11 mouse cellular contexts compared by ENCODE assay signal in the genomic region with DNA sequence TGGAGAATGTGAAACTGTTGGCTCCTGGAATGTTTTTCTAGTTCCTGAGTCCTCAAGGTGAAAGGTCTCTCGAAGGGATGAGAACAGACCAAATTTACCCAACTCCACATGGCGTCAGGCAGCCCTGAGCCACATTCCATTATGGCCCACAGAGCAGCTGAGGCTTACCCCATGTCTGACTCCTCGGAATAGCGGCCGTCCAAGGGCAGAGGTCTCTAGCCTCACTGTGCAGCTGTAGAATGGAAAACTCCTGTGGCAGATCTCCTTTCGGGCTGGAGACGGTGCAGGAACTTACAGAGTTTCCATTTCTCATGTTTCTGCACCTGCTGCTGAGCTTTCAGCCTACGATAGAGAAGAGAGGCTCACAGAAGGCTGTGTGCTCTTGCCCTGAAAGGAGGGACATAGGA.
DNase-seq lines count a peak whose midpoint lies in the region; TF ChIP-seq lines count a peak whose summit lies in the region.
"Had no signal": no experiment of that assay in that cellular context is flagged by ENCODE, and none has a peak within 500 bp of the region (broad histone marks: within the 10 kb centered on the region; RNA-seq: fewer than 3 reads in every experiment).

No protein-coding gene starts in this region.

- no peaks in the 10 kb centered on the region for H3K9me3 ChIP-seq in CH12.LX (replicated peaks; ENCODE audit: low read length)
- H3K9me3 ChIP-seq: heart, embryonic 15.5 days had no signal

- peaks cover 14 to 44% of the 10 kb centered on the region in 2 experiments for H3K4me1 ChIP-seq in CH12.LX (ENCODE audit: control insufficient read depth in 1 of 2, insufficient read depth in 2 of 2)
- H3K4me1 ChIP-seq in heart, adult 2 months (ENCODE audit: control insufficient read depth, insufficient read depth, low read length), result peaks cover 2% of the 10 kb centered on the region; the same call in 1 of the 2 replicates

- dilution Hi-C loops in CH12.LX (cut with MboI; ENCODE audit: extremely low pct_ligation_motif_present, extremely low pct_unique_long_range_greater_than_20kb, low sequenced_read_pairs), result no loop called here

- H3K4me2 ChIP-seq in CH12.LX (ENCODE audit: insufficient read depth, low read depth, poor library complexity, severe bottlenecking), result no peak overlapping the region; the same call in 1 of the 2 replicates
- H3K4me2 ChIP-seq: heart, embryonic 15.5 days had no signal

- WGBS in heart, adult 2 months, result 72% methylated on average over 8 of the region's 8 CpGs

- no peak overlapping the region for H3K27ac ChIP-seq in CH12.LX (ENCODE audit: insufficient read depth, low read depth)
- H3K27ac ChIP-seq in heart, adult 2 months, result no peak overlapping the region
- H3K27ac ChIP-seq: heart, embryonic 15.5 days had no signal

- in situ Hi-C loops in CH12.LX (cut with MboI; ENCODE audit: low pct_ligation_motif_present, low pct_unique_long_range_greater_than_20kb, low sequenced_read_pairs), result no loop called here

- peak; percentile 18 for DNase-seq in embryo, embryonic 10 days (ENCODE audit: low spot score)
- DNase-seq in embryo, embryonic 10.5 days (ENCODE audit: low spot score), result no peak
- peak; percentile 38 for DNase-seq in CH12.LX (ENCODE audit: extremely low read depth)
- DNase-seq in gastrocnemius, adult 8-10 months (ENCODE audit: low spot score in 2 of 2), result peak; percentile 35 to 66
- DNase-seq in kidney, postnatal 36 days, result peak; percentile 51 to 64
- DNase-seq in heart, adult 2 months, result no peak
- no peak for DNase-seq in spleen, postnatal 14 days (ENCODE audit: low spot score in 2 of 2)
- no peak for DNase-seq in right cerebral cortex, postnatal 36 days (ENCODE audit: low spot score in 2 of 2)
- DNase-seq: cerebellum, postnatal 14 days; thymus, postnatal 25 days had no signal

- TF ChIP-seq POLR2A in CH12.LX (IDR thresholded peaks at IDR 0.05; ENCODE audit: low read depth, low read length), result no peak
- TF ChIP-seq POLR2A in heart, adult 2 months (IDR thresholded peaks at IDR 0.05; ENCODE audit: insufficient read depth, low read depth, low read length), result no peak

- peak; percentile 76 for TF ChIP-seq EP300 in CH12.LX (IDR thresholded peaks at IDR 0.05; ENCODE audit: low read length)
- TF ChIP-seq EP300 in heart, adult 2 months (IDR thresholded peaks at IDR 0.05; ENCODE audit: insufficient read depth, low read depth, low read length), result no peak

- no peak for TF ChIP-seq CTCF in CH12.LX (conservative IDR thresholded peaks at IDR 0.05 in 1 of 2, IDR thresholded peaks at IDR 0.05 in 1 of 2; ENCODE audit: low read depth in 2 of 2, low read length in 2 of 2)
- no peak for TF ChIP-seq CTCF in heart, adult 2 months (IDR thresholded peaks at IDR 0.05)

- H3K4me3 ChIP-seq in CH12.LX (replicated peaks in 1 of 3; ENCODE audit: low read depth in 2 of 3, low read length in 2 of 3, poor library complexity in 1 of 3), result no peak overlapping the region
- H3K4me3 ChIP-seq in heart, adult 2 months, result no peak overlapping the region
- H3K4me3 ChIP-seq: heart, embryonic 15.5 days had no signal

- no peaks in the 10 kb centered on the region for H3K36me3 ChIP-seq in CH12.LX (replicated peaks in 1 of 2; ENCODE audit: control insufficient read depth in 1 of 2, insufficient read depth in 1 of 2, low read length in 1 of 2)
- H3K36me3 ChIP-seq in heart, adult 2 months (ENCODE audit: control insufficient read depth, insufficient read depth, low read length), result no peaks in the 10 kb centered on the region
- H3K36me3 ChIP-seq: heart, embryonic 15.5 days had no signal

- intact Hi-C loops in heart, adult 2 months (cut with DNase I), result no loop called here

- H3K27me3 ChIP-seq in CH12.LX (replicated peaks), result no peaks in the 10 kb centered on the region
- H3K27me3 ChIP-seq in heart, adult 2 months (ENCODE audit: control insufficient read depth, insufficient read depth, low read length), result no peaks in the 10 kb centered on the region
- H3K27me3 ChIP-seq: heart, embryonic 15.5 days had no signal

- TF ChIP-seq RAD21 in CH12.LX (IDR thresholded peaks at IDR 0.05; ENCODE audit: low read depth, low read length), result no peak; the same call in 1 of the 2 replicates

- no peak overlapping the region for H3K9ac ChIP-seq in CH12.LX (ENCODE audit: insufficient read depth, low read depth)
- H3K9ac ChIP-seq in heart, adult 2 months (ENCODE audit: low read depth, low read length), result no peak overlapping the region
- H3K9ac ChIP-seq: heart, embryonic 15.5 days had no signal

- H3K79me2 ChIP-seq in CH12.LX (replicated peaks; ENCODE audit: control insufficient read depth, extremely low read depth, insufficient read depth, poor library complexity, severe bottlenecking), result no peaks in the 10 kb centered on the region
- H3K79me2 ChIP-seq in heart, adult 2 months (replicated peaks; ENCODE audit: control insufficient read depth, insufficient read depth, low read length), result no peaks in the 10 kb centered on the region

TF ChIP-seq in CH12.LX, 34 proteins besides CTCF, POLR2A, EP300 and RAD21:
- no peak for TF ChIP-seq SIN3A (IDR thresholded peaks at IDR 0.05; ENCODE audit: low read length)
- TF ChIP-seq GABPA (IDR thresholded peaks at IDR 0.05; ENCODE audit: insufficient replicate concordance, low read depth, low read length), result no peak
- no peak for TF ChIP-seq JUN (IDR thresholded peaks at IDR 0.05; ENCODE audit: insufficient read depth, low read depth, low read length)
- peak; percentile 78 for TF ChIP-seq TCF12 (IDR thresholded peaks at IDR 0.05; ENCODE audit: low read depth, low read length)
- no peak for TF ChIP-seq ZMIZ1 (IDR thresholded peaks at IDR 0.05; ENCODE audit: low read depth, low read length)
- no peak for TF ChIP-seq ZC3H11A (IDR thresholded peaks at IDR 0.05; ENCODE audit: low read depth, low read length)
- TF ChIP-seq USF1 (IDR thresholded peaks at IDR 0.05; ENCODE audit: low read depth, low read length), result no peak
- TF ChIP-seq NELFE (IDR thresholded peaks at IDR 0.05; ENCODE audit: low read depth, low read length), result no peak
- no peak for TF ChIP-seq BHLHE40 (IDR thresholded peaks at IDR 0.05; ENCODE audit: low read depth, low read length)
- TF ChIP-seq ETS1 (conservative IDR thresholded peaks at IDR 0.05; ENCODE audit: low read depth, low read length), result peak; percentile 29; the same call in 1 of the 2 replicates
- no peak for TF ChIP-seq PAX5 (IDR thresholded peaks at IDR 0.05; ENCODE audit: low read length)
- no peak for TF ChIP-seq JUND (conservative IDR thresholded peaks at IDR 0.05; ENCODE audit: low read depth, low read length)
- no peak for TF ChIP-seq SMC3 (IDR thresholded peaks at IDR 0.05; ENCODE audit: low read depth, low read length)
- TF ChIP-seq CHD1 (IDR thresholded peaks at IDR 0.05; ENCODE audit: low read depth, low read length), result no peak
- no peak for TF ChIP-seq MYC (IDR thresholded peaks at IDR 0.05; ENCODE audit: low read depth, low read length)
- TF ChIP-seq NRF1 (IDR thresholded peaks at IDR 0.05; ENCODE audit: low read depth, low read length), result no peak
- no peak for TF ChIP-seq ZNF384 (IDR thresholded peaks at IDR 0.05; ENCODE audit: low read depth, low read length)
- TF ChIP-seq MAFK (IDR thresholded peaks at IDR 0.05; ENCODE audit: insufficient replicate concordance, low read length), result no peak
- TF ChIP-seq MAZ (IDR thresholded peaks at IDR 0.05; ENCODE audit: low read depth, low read length), result no peak
- TF ChIP-seq UBTF (IDR thresholded peaks at IDR 0.05; ENCODE audit: low read depth, low read length), result no peak
- TF ChIP-seq IRF4 (IDR thresholded peaks at IDR 0.05; ENCODE audit: low read depth, low read length), result peak; percentile 34
- TF ChIP-seq MEF2A (IDR thresholded peaks at IDR 0.05; ENCODE audit: borderline replicate concordance, low read depth, low read length), result 0 out of 2 replicates have a peak, but pooled peaks have one; percentile 34
- 0 out of 2 replicates have a peak, but pooled peaks have one; percentile 13 for TF ChIP-seq MAX (IDR thresholded peaks at IDR 0.05; ENCODE audit: low read length)
- TF ChIP-seq USF2 (conservative IDR thresholded peaks at IDR 0.05; ENCODE audit: low read depth, low read length), result no peak

Comparison
In these comparisons a context has a peak if more than half of its experiments do, and no peak if none do; other contexts are left out.
1. DNase-seq: peak in embryo, embryonic 10 days (single experiment), CH12.LX (single experiment), gastrocnemius, adult 8-10 months (2 of 2) and kidney, postnatal 36 days (2 of 2); none in embryo, embryonic 10.5 days (single experiment), heart, adult 2 months (0 of 2), spleen, postnatal 14 days (0 of 2) and right cerebral cortex, postnatal 36 days (0 of 2).